Mouse (Mus musculus) myocyte (in vitro differentiated cells): ENCODE measurements around the gene Hhipl1. TPM values are rescaled to one million over a fixed set of nuclear protein-coding genes. Genes with fewer than 3 reads are reported as not detected.

Experiments
- H3K27me3 ChIP-seq: one replicate; pipeline ENCODE4 v1.6.1; 2011; ENCODE audit not compliant: control insufficient read depth, insufficient read depth, insufficient read length
- H3K36me3 ChIP-seq: one replicate; pipeline ENCODE4 v1.6.1; 2011; ENCODE audit not compliant: control insufficient read depth, insufficient read depth
- H3K4me2 ChIP-seq: one replicate; pipeline ENCODE4 v1.6.1; 2011; ENCODE audit warnings: low read depth, control low read depth
- H3K4me3 ChIP-seq: one replicate; pipeline ENCODE4 v1.5.1; 2011; ENCODE audit warnings: mild to moderate bottlenecking, control low read depth, moderate library complexity
- H3K79me2 ChIP-seq: one replicate; pipeline ENCODE4 v1.6.1; 2011; ENCODE audit not compliant: control insufficient read depth, insufficient read depth
- H3ac ChIP-seq: one replicate; pipeline ENCODE4 v1.6.1; 2011; ENCODE audit not compliant: control insufficient read depth, insufficient read length
- CEBPB ChIP-seq: IDR thresholded peaks from 2 replicates; pipeline ENCODE4 v1.6.1; 2011; ENCODE audit warnings: mild to moderate bottlenecking, moderate library complexity; ENCODE audit not compliant: poor library complexity, insufficient read depth, severe bottlenecking
- E2F4 ChIP-seq: IDR thresholded peaks from one replicate; pipeline ENCODE4 v1.6.1; 2011; ENCODE audit warnings: mild to moderate bottlenecking, control low read depth, moderate library complexity; ENCODE audit not compliant: insufficient read depth
- MAX ChIP-seq: IDR thresholded peaks from one replicate; pipeline ENCODE4 v1.6.1; 2011; ENCODE audit warnings: low read depth, mild to moderate bottlenecking, control low read depth
- MYOD1 ChIP-seq, 3 experiments: IDR thresholded peaks; one replicate each; pipeline ENCODE4 v1.6.1; 2011; ENCODE audit warnings: control low read depth in 2 of 3, low read depth in 2 of 3, mild to moderate bottlenecking in 2 of 3, moderate library complexity in 1 of 3; ENCODE audit not compliant: insufficient read length in 2 of 3, control insufficient read depth in 1 of 3
- MYOG ChIP-seq, 3 experiments: IDR thresholded peaks; one replicate each; pipeline ENCODE4 v1.6.1; 2011; ENCODE audit warnings: control low read depth in 2 of 3, low read depth in 2 of 3, mild to moderate bottlenecking in 2 of 3; ENCODE audit not compliant: insufficient read length in 2 of 3, control insufficient read depth in 1 of 3, insufficient read depth in 1 of 3
- POLR2A ChIP-seq: IDR thresholded peaks from one replicate; pipeline ENCODE4 v1.6.1; 2011; ENCODE audit warnings: low read depth, mild to moderate bottlenecking, control low read depth, moderate library complexity; ENCODE audit not compliant: insufficient read length
- POLR2AphosphoS2 ChIP-seq: IDR thresholded peaks from one replicate; pipeline ENCODE4 v1.6.1; 2011; ENCODE audit warnings: low read depth, control low read depth; ENCODE audit not compliant: insufficient read length
- REST ChIP-seq: IDR thresholded peaks from one replicate; pipeline ENCODE4 v1.6.1; 2011; ENCODE audit warnings: mild to moderate bottlenecking, control low read depth, moderate library complexity; ENCODE audit not compliant: insufficient read depth, insufficient read length
- SRF ChIP-seq: IDR thresholded peaks from one replicate; pipeline ENCODE4 v1.6.1; 2011; ENCODE audit warnings: low read depth; ENCODE audit not compliant: control insufficient read depth, insufficient read length
- TCF12 ChIP-seq: IDR thresholded peaks from one replicate; pipeline ENCODE4 v1.6.1; 2011; ENCODE audit warnings: mild to moderate bottlenecking, control low read depth; ENCODE audit not compliant: poor library complexity, insufficient read depth, severe bottlenecking
- TCF3 ChIP-seq: IDR thresholded peaks from one replicate; pipeline ENCODE4 v1.6.1; 2011; ENCODE audit warnings: low read depth, control low read depth; ENCODE audit not compliant: insufficient read length
- USF1 ChIP-seq: IDR thresholded peaks from one replicate; pipeline ENCODE4 v1.6.1; 2011; ENCODE audit warnings: low read depth, mild to moderate bottlenecking, control low read depth, moderate library complexity
- polyA plus RNA-seq: library from polyadenylated mRNA; unstranded; fragments of >200 nt; fragmentation: generic; extraction: Trizol; gene quantifications from one replicate; pipeline ENCODE4 v1.2.1, GENCODE M21; 2012; ENCODE audit warnings: missing spikeins

Gene Hhipl1
- polyA plus RNA-seq, 1 experiment = 13.5 TPM

GRCm38 (mm10) chr12:108274661-108275507 is 31.2 kb upstream of the Hhipl1 start, which contains the start of gene Ccdc85c:
TSS of gene Ccdc85c (minus strand) at chr12:108275425.
- no peaks in the 10 kb centered on the region for H3K27me3 ChIP-seq
- H3ac ChIP-seq = peak within 1 kb of the TSS; percentile 38
- no peaks in the 10 kb centered on the region for H3K36me3 ChIP-seq
- H3K4me2 ChIP-seq = peak within 1 kb of the TSS; percentile 87
- TF ChIP-seq CEBPB (no peak), POLR2A (peak; percentile 47), MYOD1 (IDR thresholded peaks at IDR 0.05; ENCODE audit: control insufficient read depth in 1 of 3, insufficient read length in 2 of 3, low read depth in 2 of 3) (peak in 1 of 3 experiments; percentile 27), MYOG (IDR thresholded peaks at IDR 0.05; ENCODE audit: control insufficient read depth in 1 of 3, insufficient read depth in 1 of 3, insufficient read length in 2 of 3, low read depth in 2 of 3) (peak in 1 of 3 experiments; percentile 23)
- H3K79me2 ChIP-seq = no peaks in the 10 kb centered on the region
- H3K4me3 ChIP-seq = peak within 1 kb of the TSS; percentile 52

- H3K27me3 ChIP-seq = no peaks in the 10 kb centered on the region
- peak overlapping the region; percentile 87 for H3K4me2 ChIP-seq
- H3K4me3 ChIP-seq = peak overlapping the region; percentile 52
- H3K36me3 ChIP-seq = no peaks in the 10 kb centered on the region
- TF ChIP-seq POLR2A (peak; percentile 31), USF1 (no peak), MYOG (IDR thresholded peaks at IDR 0.05; ENCODE audit: control insufficient read depth in 1 of 3, insufficient read depth in 1 of 3, insufficient read length in 2 of 3, low read depth in 2 of 3) (no peak), REST (no peak), TCF12 (no peak), TCF3 (no peak), MYOD1 (IDR thresholded peaks at IDR 0.05; ENCODE audit: control insufficient read depth in 1 of 3, insufficient read length in 2 of 3, low read depth in 2 of 3) (no peak), E2F4 (peak; percentile 11), CEBPB (no peak), POLR2AphosphoS2 (no peak)
- peak overlapping the region; percentile 38 for H3ac ChIP-seq
- H3K79me2 ChIP-seq = no peaks in the 10 kb centered on the region
These were observed 30.6 kb upstream of the Hhipl1 start for GRCm38 (mm10) chr12:108275508-108275890.

- Histone ChIP-seq H3K4me2 (peak overlapping the region; percentile 87), H3K36me3 (no peaks in the 10 kb centered on the region), H3K79me2 (no peaks in the 10 kb centered on the region), H3K27me3 (no peaks in the 10 kb centered on the region), H3ac (peak overlapping the region; percentile 38), H3K4me3 (peak overlapping the region; percentile 52)
- TF ChIP-seq TCF3 = no peak
- TF ChIP-seq MYOD1 (IDR thresholded peaks at IDR 0.05; ENCODE audit: control insufficient read depth in 1 of 3, insufficient read length in 2 of 3, low read depth in 2 of 3) = peak in 1 of 3 experiments; percentile 3
- no peak for TF ChIP-seq CEBPB
- no peak for TF ChIP-seq POLR2AphosphoS2
- TF ChIP-seq MYOG (IDR thresholded peaks at IDR 0.05; ENCODE audit: control insufficient read depth in 1 of 3, insufficient read depth in 1 of 3, insufficient read length in 2 of 3, low read depth in 2 of 3) = no peak
- no peak for TF ChIP-seq MAX
- TF ChIP-seq SRF = no peak
These were observed 29.9 kb upstream of the Hhipl1 start for GRCm38 (mm10) chr12:108275920-108276822.

- H3ac ChIP-seq = no peak overlapping the region
- no peaks in the 10 kb centered on the region for H3K27me3 ChIP-seq
- H3K79me2 ChIP-seq = no peaks in the 10 kb centered on the region
- H3K4me3 ChIP-seq = no peak overlapping the region
- H3K4me2 ChIP-seq = no peak overlapping the region
- no peaks in the 10 kb centered on the region for H3K36me3 ChIP-seq
- TF ChIP-seq USF1 (no peak), REST (no peak), SRF (no peak), MYOG (IDR thresholded peaks at IDR 0.05; ENCODE audit: control insufficient read depth in 1 of 3, insufficient read depth in 1 of 3, insufficient read length in 2 of 3, low read depth in 2 of 3) (no peak), POLR2A (no peak), MYOD1 (IDR thresholded peaks at IDR 0.05; ENCODE audit: control insufficient read depth in 1 of 3, insufficient read length in 2 of 3, low read depth in 2 of 3) (no peak), TCF3 (no peak), E2F4 (no peak), CEBPB (no peak), POLR2AphosphoS2 (no peak), TCF12 (no peak), MAX (no peak)
These were observed 28.7 kb upstream of the Hhipl1 start for GRCm38 (mm10) chr12:108277341-108277841.
